ENCODE assay signal across 8 mouse cellular contexts in the genomic region with DNA sequence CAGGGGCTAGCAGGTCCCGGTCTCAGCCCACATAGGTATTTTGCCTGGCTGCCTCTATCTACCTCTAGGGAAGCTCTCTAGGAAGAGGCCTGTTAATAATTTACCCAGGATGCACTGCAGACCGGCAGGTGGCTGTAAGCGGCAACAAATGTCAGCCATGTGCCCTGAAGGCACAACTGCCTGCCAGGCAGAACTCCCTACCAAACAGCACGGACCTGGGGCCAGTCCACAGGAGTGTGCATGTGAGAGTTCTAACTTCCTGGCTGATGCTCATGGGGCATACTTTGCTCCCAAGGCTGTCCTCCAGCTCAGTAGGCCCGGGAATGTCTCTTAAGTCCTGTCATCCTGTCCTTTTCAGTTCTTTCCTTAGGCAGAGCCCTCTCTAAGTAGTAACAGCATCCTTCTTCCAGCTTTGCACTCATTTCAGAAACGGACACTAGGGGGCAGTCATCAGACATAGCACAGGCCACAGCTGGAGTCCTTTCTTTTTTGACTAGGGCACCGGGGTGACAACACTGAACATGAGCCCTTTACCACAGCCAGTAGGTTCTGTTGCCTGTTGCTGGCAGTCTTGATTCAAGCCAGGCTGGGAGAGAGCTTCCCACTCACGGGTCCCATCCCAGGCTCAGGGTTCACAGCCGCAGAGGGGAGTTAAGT.
DNase-seq lines count a peak whose midpoint lies in the region; ATAC-seq and TF ChIP-seq lines count a peak whose summit lies in the region.

No protein-coding gene starts in this region.

- TF ChIP-seq CTCF in bone marrow, adult 2 months (IDR thresholded peaks at IDR 0.05; ENCODE audit: control insufficient read depth, insufficient read depth, low read length): peak; percentile 70
- peak; percentile 28; the same call in 1 of the 2 replicates for TF ChIP-seq CTCF in embryonic fibroblast, embryonic 13.5 days (IDR thresholded peaks at IDR 0.05; ENCODE audit: borderline replicate concordance, insufficient read depth, low read length)
- TF ChIP-seq CTCF in liver, embryonic 14.5 days (IDR thresholded peaks at IDR 0.05; ENCODE audit: low read depth): peak; percentile 88
- peak; percentile 41; the same call in 1 of the 2 replicates for TF ChIP-seq CTCF in testis, adult 2 months (IDR thresholded peaks at IDR 0.05; ENCODE audit: control insufficient read depth, insufficient read depth, insufficient replicate concordance, low read depth, low read length)

- 31% methylated on average over 9 of the region's 9 CpGs for WGBS in bone marrow, adult 2 months
- WGBS in heart, embryonic 16.5 days: 38% methylated on average over 9 of the region's 9 CpGs
- 31% methylated on average over 9 of the region's 9 CpGs for WGBS in liver, embryonic 14.5 days (ENCODE audit: insufficient replicate concordance)
- WGBS in neural tube, embryonic 14.5 days: 37% methylated on average over 9 of the region's 9 CpGs

- ATAC-seq in heart, embryonic 16.5 days (replicated peaks; ENCODE audit: extremely low read depth, insufficient read depth, low FRiP score): peak; percentile 70; the same call in 1 of the 2 replicates
- ATAC-seq in liver, embryonic 14.5 days (ENCODE audit: insufficient read depth): no peak
- ATAC-seq in neural tube, embryonic 14.5 days (ENCODE audit: low read depth): peak; percentile 63; the same call in 1 of the 2 replicates

- H3K4me1 ChIP-seq in bone marrow, adult 2 months (ENCODE audit: control insufficient read depth, insufficient read depth, low read length): no peaks in the 10 kb centered on the region
- H3K4me1 ChIP-seq in embryonic fibroblast, embryonic 13.5 days (ENCODE audit: control insufficient read depth, insufficient read depth, low read length): peaks cover 4% of the 10 kb centered on the region; the same call in 1 of the 2 replicates
- H3K4me1 ChIP-seq in heart, embryonic 16.5 days (ENCODE audit: control insufficient read depth, insufficient read depth, low read length): no peaks in the 10 kb centered on the region
- H3K4me1 ChIP-seq in liver, embryonic 14.5 days (replicated peaks; ENCODE audit: control insufficient read depth in 2 of 2, insufficient read depth in 2 of 2, low read length in 1 of 2): no peaks in the 10 kb centered on the region
- H3K4me1 ChIP-seq in neural tube, embryonic 14.5 days (ENCODE audit: control insufficient read depth, insufficient read depth, low read length): no peaks in the 10 kb centered on the region
- no peaks in the 10 kb centered on the region for H3K4me1 ChIP-seq in testis, adult 2 months (ENCODE audit: control insufficient read depth, insufficient read depth, low read length)

- H3K4me3 ChIP-seq in bone marrow, adult 2 months (replicated peaks; ENCODE audit: control insufficient read depth, low read depth, low read length): no peak overlapping the region
- H3K4me3 ChIP-seq in embryonic fibroblast, embryonic 13.5 days (ENCODE audit: insufficient read depth, low read length): no peak overlapping the region
- H3K4me3 ChIP-seq in heart, embryonic 16.5 days (ENCODE audit: low read length): no peak overlapping the region
- no peak overlapping the region for H3K4me3 ChIP-seq in liver, embryonic 14.5 days (ENCODE audit: insufficient read depth in 1 of 2, low read depth in 2 of 2, low read length in 2 of 2)
- H3K4me3 ChIP-seq in neural tube, embryonic 14.5 days (ENCODE audit: low read depth, low read length): no peak overlapping the region
- H3K4me3 ChIP-seq in testis, adult 2 months (ENCODE audit: control insufficient read depth, low read depth, low read length): no peak overlapping the region

- H3K27ac ChIP-seq in bone marrow, adult 2 months (ENCODE audit: control insufficient read depth, insufficient read depth, low read depth, low read length, poor library complexity): no peak overlapping the region
- H3K27ac ChIP-seq in embryonic fibroblast, embryonic 13.5 days (ENCODE audit: insufficient read depth, low read length): no peak overlapping the region
- H3K27ac ChIP-seq in heart, embryonic 16.5 days (ENCODE audit: low read length): no peak overlapping the region
- H3K27ac ChIP-seq in liver, embryonic 14.5 days: no peak overlapping the region
- no peak overlapping the region for H3K27ac ChIP-seq in neural tube, embryonic 14.5 days (ENCODE audit: low read depth, low read length)
- no peak overlapping the region for H3K27ac ChIP-seq in testis, adult 2 months (ENCODE audit: control insufficient read depth, insufficient read depth, low read depth, low read length)

- H3K9ac ChIP-seq in heart, embryonic 16.5 days (ENCODE audit: low read length): no peak overlapping the region
- H3K9ac ChIP-seq in liver, embryonic 14.5 days (replicated peaks): no peak overlapping the region
- H3K9ac ChIP-seq in neural tube, embryonic 14.5 days (replicated peaks; ENCODE audit: low read depth, low read length): no peak overlapping the region

- no peak for TF ChIP-seq POLR2A in bone marrow, adult 2 months (IDR thresholded peaks at IDR 0.05; ENCODE audit: borderline replicate concordance, control insufficient read depth, low read depth, low read length)
- TF ChIP-seq POLR2A in embryonic fibroblast, embryonic 13.5 days (IDR thresholded peaks at IDR 0.05; ENCODE audit: low read depth, low read length): no peak
- TF ChIP-seq POLR2A in testis, adult 2 months (IDR thresholded peaks at IDR 0.05; ENCODE audit: control insufficient read depth, low read depth, low read length): no peak

- no peak for TF ChIP-seq EP300 in liver, embryonic 14.5 days (IDR thresholded peaks at IDR 0.05; ENCODE audit: low read depth)

- DNase-seq in CD4-positive, CD25-positive, alpha-beta regulatory T cell, adult 2 months (ENCODE audit: low read depth, low spot score): peak; percentile 91
- DNase-seq in kidney, postnatal 14 days: peak; percentile 88
- DNase-seq in liver, embryonic 14.5 days (ENCODE audit: low read depth in 3 of 3, low spot score in 3 of 3): peak; percentile 45 to 50 (median 50)

- H3K36me3 ChIP-seq in heart, embryonic 16.5 days (ENCODE audit: control insufficient read depth, insufficient read depth): no peaks in the 10 kb centered on the region
- no peaks in the 10 kb centered on the region for H3K36me3 ChIP-seq in liver, embryonic 14.5 days (replicated peaks; ENCODE audit: control insufficient read depth, insufficient read depth, low read depth)
- no peaks in the 10 kb centered on the region for H3K36me3 ChIP-seq in neural tube, embryonic 14.5 days (ENCODE audit: control insufficient read depth, insufficient read depth, low read length)
- no peaks in the 10 kb centered on the region for H3K36me3 ChIP-seq in testis, adult 2 months (ENCODE audit: control insufficient read depth, insufficient read depth, low read length)

- no peaks in the 10 kb centered on the region for H3K27me3 ChIP-seq in heart, embryonic 16.5 days (ENCODE audit: control insufficient read depth, insufficient read depth, low read length)
- no peaks in the 10 kb centered on the region for H3K27me3 ChIP-seq in liver, embryonic 14.5 days (ENCODE audit: control insufficient read depth, insufficient read depth, low read length)
- no peaks in the 10 kb centered on the region for H3K27me3 ChIP-seq in neural tube, embryonic 14.5 days (ENCODE audit: control insufficient read depth, insufficient read depth, low read length)
- H3K27me3 ChIP-seq in testis, adult 2 months (ENCODE audit: control insufficient read depth, insufficient read depth, low read length): no peaks in the 10 kb centered on the region

- no peak overlapping the region for H3K4me2 ChIP-seq in heart, embryonic 16.5 days (ENCODE audit: low read depth, low read length)
- no peak overlapping the region for H3K4me2 ChIP-seq in liver, embryonic 14.5 days (ENCODE audit: low read depth)
- H3K4me2 ChIP-seq in neural tube, embryonic 14.5 days (ENCODE audit: low read depth, low read length): no peak overlapping the region

- no peaks in the 10 kb centered on the region for H3K9me3 ChIP-seq in heart, embryonic 16.5 days (replicated peaks; ENCODE audit: control insufficient read depth, low read length)
- H3K9me3 ChIP-seq in liver, embryonic 14.5 days (ENCODE audit: control insufficient read depth, low read length): no peaks in the 10 kb centered on the region
- no peaks in the 10 kb centered on the region for H3K9me3 ChIP-seq in neural tube, embryonic 14.5 days (ENCODE audit: control insufficient read depth, low read length)

Comparison
In these comparisons a context has a peak if more than half of its experiments do, and no peak if none do; other contexts are left out.
1. CTCF ChIP-seq: peak in every context shown above with its lines; median percentile 88 in liver, embryonic 14.5 days; 70 in bone marrow, adult 2 months; 41 in testis, adult 2 months; 28 in embryonic fibroblast, embryonic 13.5 days.